14 mouse cellular contexts compared by ENCODE assay signal in the genomic region with DNA sequence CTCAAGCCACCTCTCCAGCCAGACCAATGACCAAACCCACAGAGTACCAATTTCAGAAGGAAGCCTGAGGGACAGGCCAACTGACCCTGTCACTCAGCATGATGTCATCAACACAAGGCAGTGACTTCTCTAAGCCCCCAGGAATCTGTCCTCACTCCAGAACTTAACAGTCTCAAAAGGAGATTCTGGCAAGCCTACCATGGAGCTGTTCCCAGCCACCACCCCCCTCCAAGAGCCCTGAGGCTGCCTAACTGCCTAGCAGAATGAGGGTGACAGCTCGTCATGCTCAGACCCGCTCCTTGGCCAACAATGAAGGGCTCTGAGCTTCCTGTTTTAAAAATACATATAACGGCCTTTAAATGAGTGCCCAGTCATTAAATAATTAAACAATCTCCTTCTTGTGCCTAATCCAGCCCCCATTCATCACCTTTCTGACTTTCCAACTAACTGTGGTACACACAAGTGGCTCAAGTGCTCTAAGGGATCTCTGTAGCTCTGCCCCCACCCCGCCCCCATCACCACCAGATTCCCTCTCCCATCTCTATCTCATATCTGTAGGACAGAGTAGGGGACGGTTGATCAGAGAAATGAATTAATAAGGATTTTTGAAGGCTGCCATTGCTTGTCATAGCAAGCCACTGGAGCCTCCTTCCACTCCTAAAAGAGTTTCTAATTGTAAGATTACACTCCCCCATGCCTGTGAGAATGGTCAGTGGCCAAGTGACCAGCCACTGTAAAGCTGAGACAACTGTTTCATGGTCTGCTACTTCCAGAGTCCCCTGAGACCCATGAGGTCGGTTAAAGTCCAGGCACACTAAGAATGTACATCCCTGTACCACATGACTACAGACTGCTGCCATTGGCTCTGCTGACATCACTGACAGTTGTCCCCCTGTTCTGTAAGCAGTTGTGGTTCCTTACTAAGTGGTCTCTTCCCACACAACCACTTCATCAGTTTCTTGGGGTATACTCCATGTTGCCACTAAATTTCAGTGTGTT.
DNase-seq lines count a peak whose midpoint lies in the region; ATAC-seq lines count a peak whose summit lies in the region.
"Had no signal": no experiment of that assay in that cellular context is flagged by ENCODE, and none has a peak within 500 bp of the region (broad histone marks: within the 10 kb centered on the region; RNA-seq: fewer than 3 reads in every experiment).

No protein-coding gene starts in this region.

- no peak for ATAC-seq in cerebellum, adult (ENCODE audit: insufficient number of reproducible peaks, low FRiP score, low TSS enrichment)
- ATAC-seq in heart, embryonic 16.5 days (replicated peaks; ENCODE audit: extremely low read depth, insufficient read depth, low FRiP score): peak; percentile 55
- ATAC-seq in heart, embryonic 12.5 days (ENCODE audit: insufficient number of reproducible peaks, low FRiP score): no peak
- peak; percentile 76 for ATAC-seq in kidney, embryonic 16.5 days (ENCODE audit: low FRiP score, low TSS enrichment)
- ATAC-seq: intestine, embryonic 16.5 days had no signal

- H3K27ac ChIP-seq in heart, embryonic 16.5 days (ENCODE audit: low read length): no peak overlapping the region
- H3K27ac ChIP-seq in heart, embryonic 12.5 days (ENCODE audit: poor library complexity, severe bottlenecking): no peak overlapping the region
- H3K27ac ChIP-seq in kidney, embryonic 16.5 days (ENCODE audit: low read length): no peak overlapping the region
- H3K27ac ChIP-seq: gastrocnemius, adult 2 months; limb, embryonic 12.5 days; liver, embryonic 13.5 days had no signal

- no peak overlapping the region for H3K4me3 ChIP-seq in heart, embryonic 16.5 days (ENCODE audit: low read length)
- H3K4me3 ChIP-seq in heart, embryonic 12.5 days: no peak overlapping the region
- H3K4me3 ChIP-seq in kidney, embryonic 16.5 days (ENCODE audit: low read length): no peak overlapping the region
- H3K4me3 ChIP-seq: gastrocnemius, adult 2 months; limb, embryonic 12.5 days; liver, embryonic 13.5 days had no signal

- 33% methylated on average over 6 of the region's 6 CpGs for WGBS in heart, embryonic 16.5 days
- 46% methylated on average over 6 of the region's 6 CpGs for WGBS in heart, embryonic 12.5 days
- 47% methylated on average over 6 of the region's 6 CpGs for WGBS in kidney, embryonic 16.5 days

- H3K4me2 ChIP-seq in heart, embryonic 16.5 days (ENCODE audit: low read depth, low read length): no peak overlapping the region
- H3K4me2 ChIP-seq in heart, embryonic 12.5 days: no peak overlapping the region
- no peak overlapping the region for H3K4me2 ChIP-seq in kidney, embryonic 16.5 days (replicated peaks; ENCODE audit: low read depth, low read length)
- H3K4me2 ChIP-seq: limb, embryonic 12.5 days; liver, embryonic 13.5 days had no signal

- no peaks in the 10 kb centered on the region for H3K27me3 ChIP-seq in heart, embryonic 16.5 days (ENCODE audit: control insufficient read depth, insufficient read depth, low read length)
- H3K27me3 ChIP-seq in heart, embryonic 12.5 days (replicated peaks): peaks cover 16% of the 10 kb centered on the region
- peaks cover 16% of the 10 kb centered on the region; the same call in 1 of the 2 replicates for H3K27me3 ChIP-seq in kidney, embryonic 16.5 days (ENCODE audit: insufficient read depth, low read length)
- H3K27me3 ChIP-seq: liver, embryonic 13.5 days had no signal

- no peaks in the 10 kb centered on the region for H3K36me3 ChIP-seq in heart, embryonic 16.5 days (ENCODE audit: control insufficient read depth, insufficient read depth)
- H3K36me3 ChIP-seq in heart, embryonic 12.5 days: no peaks in the 10 kb centered on the region
- H3K36me3 ChIP-seq in kidney, embryonic 16.5 days (ENCODE audit: insufficient read depth, low read length): no peaks in the 10 kb centered on the region
- H3K36me3 ChIP-seq: limb, embryonic 12.5 days; liver, embryonic 13.5 days had no signal

- H3K9me3 ChIP-seq in heart, embryonic 16.5 days (replicated peaks; ENCODE audit: control insufficient read depth, low read length): no peaks in the 10 kb centered on the region
- H3K9me3 ChIP-seq in heart, embryonic 12.5 days (replicated peaks): no peaks in the 10 kb centered on the region
- no peaks in the 10 kb centered on the region for H3K9me3 ChIP-seq in kidney, embryonic 16.5 days (ENCODE audit: low read length)
- H3K9me3 ChIP-seq: limb, embryonic 12.5 days; liver, embryonic 13.5 days had no signal

- H3K4me1 ChIP-seq in heart, embryonic 16.5 days (ENCODE audit: control insufficient read depth, insufficient read depth, low read length): peaks cover 8% of the 10 kb centered on the region
- peaks cover 23% of the 10 kb centered on the region for H3K4me1 ChIP-seq in heart, embryonic 12.5 days (replicated peaks)
- H3K4me1 ChIP-seq in kidney, embryonic 16.5 days (ENCODE audit: insufficient read depth, low read length): peaks cover 7% of the 10 kb centered on the region
- H3K4me1 ChIP-seq: limb, embryonic 12.5 days; liver, embryonic 13.5 days had no signal

- peak; percentile 4 to 10 for DNase-seq in cerebellum, adult 18-20 months
- no peak for DNase-seq in kidney, postnatal 25 days
- peak; percentile 23 for DNase-seq in retina, postnatal 1 day
- no peak for DNase-seq in retina, embryonic 14.5 days (ENCODE audit: low spot score)
- DNase-seq: gastrocnemius, adult 2 months; heart, adult 11 months; liver, embryonic 13.5 days; right cerebral cortex, postnatal 14 days had no signal

- H3K9ac ChIP-seq in heart, embryonic 16.5 days (ENCODE audit: low read length): no peak overlapping the region
- no peak overlapping the region for H3K9ac ChIP-seq in heart, embryonic 12.5 days
- no peak overlapping the region for H3K9ac ChIP-seq in kidney, embryonic 16.5 days (replicated peaks; ENCODE audit: low read length)
- H3K9ac ChIP-seq: limb, embryonic 12.5 days; liver, embryonic 13.5 days had no signal

Comparison
In these comparisons a context has a peak if more than half of its experiments do, and no peak if none do; other contexts are left out.
1. DNase-seq: peak in cerebellum, adult 18-20 months (2 of 2) and retina, postnatal 1 day (single experiment); none in kidney, postnatal 25 days (0 of 2) and retina, embryonic 14.5 days (single experiment).
2. ATAC-seq: peak in heart, embryonic 16.5 days (single experiment) and kidney, embryonic 16.5 days (single experiment); none in cerebellum, adult (single experiment) and heart, embryonic 12.5 days (single experiment).